Mouse (Mus musculus) hindbrain, embryonic 11.5 days (tissue): ENCODE data around the gene Sipa1l1. TPM values are rescaled to one million over a fixed set of nuclear protein-coding genes. Genes with fewer than 3 reads are reported as not detected.

ENCODE experiments used
- ATAC-seq: fragments of 200-750 bp; cut with Nextera tagmentation; 2 replicates; pipeline ENCODE4 v1.8.0; 2017; ENCODE audit warnings: mild to moderate bottlenecking, moderate TSS enrichment, moderate library complexity; ENCODE audit not compliant: low FRiP score
- DNase-seq: peaks from one replicate; pipeline ENCODE4 v3.0.0-alpha.2; 2015; ENCODE audit warnings: low spot score
- H3K27ac ChIP-seq: fragments of 300-500 bp; sonication (generic); 2 replicates; pipeline ENCODE4 v1.5.1; 2014; ENCODE audit warnings: mild to moderate bottlenecking, low read depth, low read length
- H3K27me3 ChIP-seq: fragments of 300-500 bp; sonication (generic); 2 replicates; pipeline ENCODE4 v1.6.1; 2014; ENCODE audit warnings: mild to moderate bottlenecking, low read length, moderate library complexity, mixed read lengths; ENCODE audit not compliant: control insufficient read depth, insufficient read depth
- H3K36me3 ChIP-seq: fragments of 300-500 bp; sonication (generic); 2 replicates; pipeline ENCODE4 v1.6.1; 2014; ENCODE audit warnings: mild to moderate bottlenecking, low read length, moderate library complexity, mixed read lengths; ENCODE audit not compliant: control insufficient read depth, insufficient read depth
- H3K4me1 ChIP-seq: fragments of 300-500 bp; sonication (generic); replicated peaks from 2 replicates; pipeline ENCODE4 v1.6.1; 2014; ENCODE audit warnings: low read length, mixed read lengths; ENCODE audit not compliant: control insufficient read depth, insufficient read depth
- H3K4me2 ChIP-seq: fragments of 300-500 bp; sonication (generic); replicated peaks from 2 replicates; pipeline ENCODE4 v1.6.1; 2014; ENCODE audit warnings: mild to moderate bottlenecking, low read depth, low read length
- H3K4me3 ChIP-seq: fragments of 300-500 bp; sonication (generic); 2 replicates; pipeline ENCODE4 v1.5.1; 2014; ENCODE audit warnings: low read depth, low read length
- H3K9ac ChIP-seq: fragments of 300-500 bp; sonication (generic); 2 replicates; pipeline ENCODE4 v1.6.1; 2014; ENCODE audit warnings: low read depth, low read length
- H3K9me3 ChIP-seq: fragments of 300-500 bp; sonication (generic); 2 replicates; pipeline ENCODE4 v1.6.1; 2016; ENCODE audit warnings: low read length; ENCODE audit not compliant: control insufficient read depth
- WGBS: fragments of 180-500 bp; shearing (Covaris S2); extraction: QIAGEN DNeasy Blood & Tissue Kit; methylation state at CpG from one replicate; pipeline ENCODE4 v1.1.7; 2014; 5-methylcytosine and 5-hydroxymethylcytosine counted together
- polyA plus RNA-seq: library from polyadenylated mRNA; unstranded; fragments of >200 nt; fragmentation: Nextera tagmentation; extraction: Ambion mirVana; gene quantifications from 2 replicates; pipeline ENCODE4 v1.2.1, GENCODE M21; 2014

Sipa1l1 gene
- polyA plus RNA-seq, 1 experiment from 2014 or later = 30.8 TPM

- Histone ChIP-seq H3K36me3 (no peaks in the 10 kb centered on the region), H3K9me3 (no peaks in the 10 kb centered on the region), H3K27me3 (no peaks in the 10 kb centered on the region), H3K4me3 (no peak overlapping the region), H3K4me2 (no peak overlapping the region), H3K27ac (no peak overlapping the region), H3K4me1 (no peaks in the 10 kb centered on the region), H3K9ac (no peak overlapping the region)
- WGBS = 84% methylated on average over 6 of the region's 6 CpGs
- DNase-seq = no peak
- no peak for ATAC-seq
These were observed 87.9 kb downstream of the Sipa1l1 start for GRCm38 (mm10) chr12:82256921-82257500.

- H3K4me2 ChIP-seq = no peak overlapping the region
- 92% methylated on average over 6 of the region's 6 CpGs for whole genome bisulfite sequencing
- H3K4me1 ChIP-seq = no peaks in the 10 kb centered on the region
These were observed 89.1 kb downstream of the Sipa1l1 start for GRCm38 (mm10) chr12:82257994-82258785.

GRCm38 (mm10) chr12:82263443-82263842 is 94.3 kb downstream of the Sipa1l1 start:
- Histone ChIP-seq H3K4me1 (no peaks in the 10 kb centered on the region), H3K27ac (no peak overlapping the region), H3K36me3 (no peaks in the 10 kb centered on the region), H3K4me3 (no peak overlapping the region), H3K9me3 (no peaks in the 10 kb centered on the region), H3K9ac (no peak overlapping the region), H3K4me2 (no peak overlapping the region), H3K27me3 (no peaks in the 10 kb centered on the region)
- ATAC-seq (no peak), DNase-seq (no peak)
- 91% methylated on average over 7 of the region's 7 CpGs for WGBS

More at GRCm38 (mm10) chr12:82257994-82258785, 89.1 kb downstream of the Sipa1l1 start:
- no peaks in the 10 kb centered on the region for H3K27me3 ChIP-seq
- H3K36me3 ChIP-seq = no peaks in the 10 kb centered on the region
- no peak overlapping the region for H3K9ac ChIP-seq
- no peak for DNase-seq
- no peak overlapping the region for H3K4me3 ChIP-seq
- no peaks in the 10 kb centered on the region for H3K9me3 ChIP-seq
- no peak overlapping the region for H3K27ac ChIP-seq
- no peak for ATAC-seq

- no peak overlapping the region for H3K9ac ChIP-seq
- ATAC-seq = no peak
- H3K27ac ChIP-seq = no peak overlapping the region
- 93% methylated on average over 5 of the region's 5 CpGs for whole genome bisulfite sequencing
- H3K9me3 ChIP-seq = no peaks in the 10 kb centered on the region
- no peaks in the 10 kb centered on the region for H3K36me3 ChIP-seq
- no peaks in the 10 kb centered on the region for H3K27me3 ChIP-seq
- H3K4me3 ChIP-seq = no peak overlapping the region
- no peak overlapping the region for H3K4me2 ChIP-seq
- H3K4me1 ChIP-seq = no peaks in the 10 kb centered on the region
- no peak for DNase-seq
These were observed 95.1 kb downstream of the Sipa1l1 start for GRCm38 (mm10) chr12:82264083-82264851.

- 90% methylated on average over 9 of the region's 9 CpGs for WGBS
- H3K4me3 ChIP-seq = no peak overlapping the region
- DNase-seq (no peak), ATAC-seq (no peak)
- H3K4me1 ChIP-seq = no peaks in the 10 kb centered on the region
- no peaks in the 10 kb centered on the region for H3K36me3 ChIP-seq
- no peak overlapping the region for H3K27ac ChIP-seq
- no peaks in the 10 kb centered on the region for H3K9me3 ChIP-seq
- no peak overlapping the region for H3K4me2 ChIP-seq
- H3K9ac ChIP-seq = no peak overlapping the region
- H3K27me3 ChIP-seq = no peaks in the 10 kb centered on the region
These were observed 96.5 kb downstream of the Sipa1l1 start for GRCm38 (mm10) chr12:82265335-82266274.

- Histone ChIP-seq H3K9ac (no peak overlapping the region), H3K4me1 (no peaks in the 10 kb centered on the region), H3K9me3 (no peaks in the 10 kb centered on the region), H3K27ac (no peak overlapping the region), H3K27me3 (no peaks in the 10 kb centered on the region), H3K4me2 (no peak overlapping the region), H3K4me3 (no peak overlapping the region), H3K36me3 (no peaks in the 10 kb centered on the region)
- no peak for ATAC-seq
- 77% methylated on average over 3 of the region's 3 CpGs for WGBS
- no peak for DNase-seq
These were observed 102.3 kb downstream of the Sipa1l1 start for GRCm38 (mm10) chr12:82271447-82271846.

- DNase-seq = no peak
- ATAC-seq = no peak
- WGBS = 82% methylated on average over 3 of the region's 3 CpGs
- Histone ChIP-seq H3K4me1 (no peaks in the 10 kb centered on the region), H3K36me3 (no peaks in the 10 kb centered on the region), H3K9ac (no peak overlapping the region), H3K27me3 (no peaks in the 10 kb centered on the region), H3K4me3 (no peak overlapping the region), H3K4me2 (no peak overlapping the region), H3K27ac (no peak overlapping the region), H3K9me3 (no peaks in the 10 kb centered on the region)
These were observed 104.4 kb downstream of the Sipa1l1 start for GRCm38 (mm10) chr12:82273503-82273902.

- no peaks in the 10 kb centered on the region for H3K27me3 ChIP-seq
- H3K9ac ChIP-seq = no peak overlapping the region
- no peaks in the 10 kb centered on the region for H3K4me1 ChIP-seq
- no peak overlapping the region for H3K27ac ChIP-seq
- WGBS = 69% methylated on average over 5 of the region's 5 CpGs
- H3K4me3 ChIP-seq = no peak overlapping the region
- ATAC-seq (no peak), DNase-seq (no peak)
- H3K4me2 ChIP-seq = no peak overlapping the region
- H3K36me3 ChIP-seq = no peaks in the 10 kb centered on the region
- H3K9me3 ChIP-seq = no peaks in the 10 kb centered on the region
These were observed 105.5 kb downstream of the Sipa1l1 start for GRCm38 (mm10) chr12:82274576-82274975.
